8 mouse cellular contexts compared by ENCODE assay signal in genomic region chr8:104341106-104341561, GRCm38 (mm10). TPM values are rescaled to one million over a fixed set of nuclear protein-coding genes. Genes with fewer than 3 reads are reported as not detected.
A peak's percentile ranks its signal among the peaks of the same experiment; 100 is the strongest.
DNase-seq lines count a peak whose midpoint lies in the region; ATAC-seq and TF ChIP-seq lines count a peak whose summit lies in the region.

No protein-coding gene starts in this region.

- no peak for TF ChIP-seq CTCF in intestine, postnatal 0 days (IDR thresholded peaks at IDR 0.05; ENCODE audit: low read depth)
- TF ChIP-seq CTCF in midbrain, postnatal 0 days (IDR thresholded peaks at IDR 0.05): no peak

- peak; percentile 59 for ATAC-seq in intestine, postnatal 0 days
- ATAC-seq in liver, embryonic 11.5 days (replicated peaks; ENCODE audit: low FRiP score): peak; percentile 65
- ATAC-seq in midbrain, postnatal 0 days (ENCODE audit: low FRiP score): peak; percentile 67

- peak; percentile 46 to 52 for DNase-seq in frontal cortex, postnatal 10 days (ENCODE audit: low spot score in 2 of 2)
- DNase-seq in frontal cortex, postnatal 14 days (ENCODE audit: low spot score in 2 of 2): no peak
- DNase-seq in gastrocnemius, postnatal 4 days (ENCODE audit: low spot score in 2 of 2): peak; percentile 58 to 83
- peak; percentile 74 for DNase-seq in liver, embryonic 11.5 days (ENCODE audit: low spot score)
- peak; percentile 83 for DNase-seq in midbrain, postnatal 0 days (ENCODE audit: low spot score)
- DNase-seq in urinary bladder, postnatal 25 days (ENCODE audit: low spot score): peak; percentile 56

- WGBS in intestine, postnatal 0 days: 2% methylated on average over 24 of the region's 24 CpGs
- WGBS in liver, embryonic 11.5 days: 0% methylated on average over 24 of the region's 24 CpGs
- 0% methylated on average over 22 of the region's 24 CpGs for WGBS in midbrain, postnatal 0 days

- no peaks in the 10 kb centered on the region for H3K4me1 ChIP-seq in brown adipose tissue, adult 24 weeks (ENCODE audit: control insufficient read depth, insufficient read depth, insufficient read length, low read length)
- 0 out of 2 replicates have a peak, but pooled peaks cover 3% of the 10 kb centered on the region for H3K4me1 ChIP-seq in intestine, postnatal 0 days (replicated peaks; ENCODE audit: control insufficient read depth, insufficient read depth, low read length)
- peaks cover 7% of the 10 kb centered on the region for H3K4me1 ChIP-seq in liver, embryonic 11.5 days (replicated peaks; ENCODE audit: control insufficient read depth, insufficient read depth, low read length)
- H3K4me1 ChIP-seq in midbrain, postnatal 0 days (ENCODE audit: insufficient read depth, low read length): no peaks in the 10 kb centered on the region

- no peaks in the 10 kb centered on the region for H3K27me3 ChIP-seq in intestine, postnatal 0 days (replicated peaks; ENCODE audit: control insufficient read depth, insufficient read depth, low read length)
- H3K27me3 ChIP-seq in liver, embryonic 11.5 days (replicated peaks; ENCODE audit: control insufficient read depth, insufficient read depth, low read length): no peaks in the 10 kb centered on the region
- H3K27me3 ChIP-seq in midbrain, postnatal 0 days (ENCODE audit: insufficient read depth, low read length): no peaks in the 10 kb centered on the region

- no peaks in the 10 kb centered on the region for H3K9me3 ChIP-seq in intestine, postnatal 0 days (ENCODE audit: control insufficient read depth)
- no peaks in the 10 kb centered on the region for H3K9me3 ChIP-seq in liver, embryonic 11.5 days (ENCODE audit: control insufficient read depth, low read length)
- no peaks in the 10 kb centered on the region for H3K9me3 ChIP-seq in midbrain, postnatal 0 days (ENCODE audit: low read length)

- peak overlapping the region; percentile 63 for H3K4me3 ChIP-seq in brown adipose tissue, adult 24 weeks (ENCODE audit: insufficient read depth, low read depth, low read length)
- H3K4me3 ChIP-seq in intestine, postnatal 0 days (ENCODE audit: low read depth, low read length): peak overlapping the region; percentile 45
- peak overlapping the region; percentile 67 for H3K4me3 ChIP-seq in liver, embryonic 11.5 days (ENCODE audit: low read depth, low read length)
- peak overlapping the region; percentile 59 for H3K4me3 ChIP-seq in midbrain, postnatal 0 days (ENCODE audit: low read depth, low read length)

- peak overlapping the region; percentile 95 for H3K27ac ChIP-seq in brown adipose tissue, adult 24 weeks (replicated peaks; ENCODE audit: low read depth, low read length)
- peak overlapping the region; percentile 61 for H3K27ac ChIP-seq in intestine, postnatal 0 days (ENCODE audit: low read depth, low read length)
- peak overlapping the region; percentile 77 for H3K27ac ChIP-seq in liver, embryonic 11.5 days (ENCODE audit: low read depth, low read length)
- peak overlapping the region; percentile 48 for H3K27ac ChIP-seq in midbrain, postnatal 0 days (ENCODE audit: low read depth, low read length)

- H3K36me3 ChIP-seq in intestine, postnatal 0 days (ENCODE audit: control insufficient read depth, insufficient read depth): peaks cover 6% of the 10 kb centered on the region; the same call in 1 of the 2 replicates
- H3K36me3 ChIP-seq in liver, embryonic 11.5 days (ENCODE audit: control insufficient read depth, insufficient read depth, low read length): no peaks in the 10 kb centered on the region; the same call in 1 of the 2 replicates
- 0 out of 2 replicates have a peak, but pooled peaks cover 2% of the 10 kb centered on the region for H3K36me3 ChIP-seq in midbrain, postnatal 0 days (ENCODE audit: insufficient read depth, low read length)

- peak overlapping the region; percentile 56 for H3K9ac ChIP-seq in intestine, postnatal 0 days (ENCODE audit: low read depth, low read length)
- H3K9ac ChIP-seq in liver, embryonic 11.5 days (ENCODE audit: low read depth, low read length): peak overlapping the region; percentile 80
- H3K9ac ChIP-seq in midbrain, postnatal 0 days (replicated peaks; ENCODE audit: low read length, poor library complexity, severe bottlenecking): peak overlapping the region; percentile 63

- peak overlapping the region; percentile 70 for H3K4me2 ChIP-seq in intestine, postnatal 0 days (replicated peaks; ENCODE audit: low read depth)
- peak overlapping the region; percentile 71 for H3K4me2 ChIP-seq in liver, embryonic 11.5 days
- H3K4me2 ChIP-seq in midbrain, postnatal 0 days (ENCODE audit: low read depth, low read length, poor library complexity, severe bottlenecking): peak overlapping the region; percentile 89

RNA-seq across cellular contexts. Expression of gene Cmtm3, which starts 1.9 kb away (rescaled TPM):
- 12.1 and 15.1 TPM in 2 replicates for polyA plus RNA-seq in brown adipose tissue, adult 24 weeks (2012; ENCODE audit: insufficient read depth, insufficient read length, missing spikeins)
- total RNA-seq in gastrocnemius, postnatal 4 days (2021): 10 to 100 TPM; 70.2 to 71.1 TPM
- polyA plus RNA-seq in intestine, postnatal 0 days (2015; fragmentation: Nextera tagmentation; extraction: Ambion mirVana): 40.3 and 40.5 TPM in 2 replicates
- polyA plus RNA-seq in liver, embryonic 11.5 days (2014; fragmentation: Nextera tagmentation; extraction: Ambion mirVana): 62.4 and 65.0 TPM in 2 replicates
- total RNA-seq in midbrain, postnatal 0 days (2014; rRNA removed): 20.0 and 26.0 TPM in 2 replicates
- polyA plus RNA-seq in midbrain, postnatal 0 days (2015; fragmentation: Nextera tagmentation; extraction: Ambion mirVana): 32.1 and 33.2 TPM in 2 replicates

RNA-seq across cellular contexts. Expression of gene Cmtm2b, which starts 19.1 kb away (rescaled TPM):
- polyA plus RNA-seq in brown adipose tissue, adult 24 weeks (2012; ENCODE audit: insufficient read depth, insufficient read length, missing spikeins): not detected in 2 replicates
- not detected for total RNA-seq in gastrocnemius, postnatal 4 days (2021)
- polyA plus RNA-seq in intestine, postnatal 0 days (2015; fragmentation: Nextera tagmentation; extraction: Ambion mirVana): not detected in 2 replicates
- not detected in 2 replicates for polyA plus RNA-seq in liver, embryonic 11.5 days (2014; fragmentation: Nextera tagmentation; extraction: Ambion mirVana)
- total RNA-seq in midbrain, postnatal 0 days (2014; rRNA removed): not detected in 2 replicates
- polyA plus RNA-seq in midbrain, postnatal 0 days (2015; fragmentation: Nextera tagmentation; extraction: Ambion mirVana): not detected in 2 replicates

RNA-seq across cellular contexts. Expression of gene Gm11020, which starts 19.8 kb away (rescaled TPM):
- not detected in 2 replicates for polyA plus RNA-seq in brown adipose tissue, adult 24 weeks (2012; ENCODE audit: insufficient read depth, insufficient read length, missing spikeins)
- total RNA-seq in gastrocnemius, postnatal 4 days (2021): not detected
- polyA plus RNA-seq in intestine, postnatal 0 days (2015; fragmentation: Nextera tagmentation; extraction: Ambion mirVana): not detected in 2 replicates
- not detected in 2 replicates for polyA plus RNA-seq in liver, embryonic 11.5 days (2014; fragmentation: Nextera tagmentation; extraction: Ambion mirVana)
- not detected in 2 replicates for total RNA-seq in midbrain, postnatal 0 days (2014; rRNA removed)
- not detected in 2 replicates for polyA plus RNA-seq in midbrain, postnatal 0 days (2015; fragmentation: Nextera tagmentation; extraction: Ambion mirVana)

RNA-seq across cellular contexts. Expression of gene Cmtm1, which starts 31.2 kb away (rescaled TPM):
- not detected in 2 replicates for polyA plus RNA-seq in brown adipose tissue, adult 24 weeks (2012; ENCODE audit: insufficient read depth, insufficient read length, missing spikeins)
- total RNA-seq in gastrocnemius, postnatal 4 days (2021): not detected
- polyA plus RNA-seq in intestine, postnatal 0 days (2015; fragmentation: Nextera tagmentation; extraction: Ambion mirVana): not detected in 2 replicates
- polyA plus RNA-seq in liver, embryonic 11.5 days (2014; fragmentation: Nextera tagmentation; extraction: Ambion mirVana): not detected in 2 replicates
- total RNA-seq in midbrain, postnatal 0 days (2014; rRNA removed): not detected in 2 replicates
- not detected in 2 replicates for polyA plus RNA-seq in midbrain, postnatal 0 days (2015; fragmentation: Nextera tagmentation; extraction: Ambion mirVana)

RNA-seq across cellular contexts. Expression of gene Gm45711, which starts 31.3 kb away (rescaled TPM):
- polyA plus RNA-seq in brown adipose tissue, adult 24 weeks (2012; ENCODE audit: insufficient read depth, insufficient read length, missing spikeins): not detected in 2 replicates
- not detected for total RNA-seq in gastrocnemius, postnatal 4 days (2021)
- polyA plus RNA-seq in intestine, postnatal 0 days (2015; fragmentation: Nextera tagmentation; extraction: Ambion mirVana): not detected in 2 replicates
- not detected in 2 replicates for polyA plus RNA-seq in liver, embryonic 11.5 days (2014; fragmentation: Nextera tagmentation; extraction: Ambion mirVana)
- total RNA-seq in midbrain, postnatal 0 days (2014; rRNA removed): not detected in 2 replicates
- polyA plus RNA-seq in midbrain, postnatal 0 days (2015; fragmentation: Nextera tagmentation; extraction: Ambion mirVana): not detected in 2 replicates

Comparison
In these comparisons a context has a peak if more than half of its experiments do, and no peak if none do; other contexts are left out.
1. DNase-seq: peak in frontal cortex, postnatal 10 days (2 of 2), gastrocnemius, postnatal 4 days (2 of 2), liver, embryonic 11.5 days (single experiment), midbrain, postnatal 0 days (single experiment) and urinary bladder, postnatal 25 days (single experiment); none in frontal cortex, postnatal 14 days (0 of 2).
2. Peak in every context shown above with its lines, with median percentiles within 50 percentile points of each other: H3K27ac ChIP-seq, H3K4me3 ChIP-seq, ATAC-seq, H3K4me2 ChIP-seq and H3K9ac ChIP-seq.